ENCODE assay signal across 15 mouse cellular contexts in the genomic region with DNA sequence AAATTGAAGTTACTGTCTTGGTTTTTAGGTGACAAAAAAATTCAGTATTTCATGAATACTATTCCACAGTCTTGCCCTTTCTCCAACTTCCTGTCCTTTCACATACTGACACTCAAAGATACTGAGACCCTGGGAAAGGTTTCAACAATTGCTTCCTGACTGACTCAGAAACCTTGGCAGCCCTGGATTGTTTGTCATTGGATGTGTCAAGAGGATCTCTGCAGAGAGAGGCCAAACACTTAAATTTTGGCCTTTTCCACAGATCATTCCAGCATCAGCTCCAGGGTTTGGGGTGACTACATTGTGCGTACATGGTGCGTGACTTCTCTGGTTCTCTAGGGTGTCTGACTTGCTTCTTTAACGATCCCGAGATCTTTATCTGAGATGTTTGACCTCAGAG. TPM values are rescaled to one million over a fixed set of nuclear protein-coding genes. Genes with fewer than 3 reads are reported as not detected.
DNase-seq lines count a peak whose midpoint lies in the region; ATAC-seq and TF ChIP-seq lines count a peak whose summit lies in the region.
"Had no signal": no experiment of that assay in that cellular context is flagged by ENCODE, and none has a peak within 500 bp of the region (broad histone marks: within the 10 kb centered on the region; RNA-seq: fewer than 3 reads in every experiment).

No protein-coding gene starts in this region.

- peak overlapping the region; percentile 80 for H3K27ac ChIP-seq in heart, embryonic 13.5 days (replicated peaks)
- no peak overlapping the region for H3K27ac ChIP-seq in lung, postnatal 0 days (ENCODE audit: low read length)
- H3K27ac ChIP-seq: embryonic facial prominence, embryonic 10.5 days; midbrain, embryonic 13.5 days; neural tube, embryonic 12.5 days had no signal

- H3K4me3 ChIP-seq in heart, embryonic 13.5 days = no peak overlapping the region
- H3K4me3 ChIP-seq in lung, postnatal 0 days (ENCODE audit: low read depth, low read length) = no peak overlapping the region
- H3K4me3 ChIP-seq: embryonic facial prominence, embryonic 10.5 days; midbrain, embryonic 13.5 days; neural tube, embryonic 12.5 days had no signal

- peak; percentile 24 for DNase-seq in kidney, postnatal 10 days
- no peak for DNase-seq in kidney, postnatal 4 days
- DNase-seq in adrenal gland, postnatal 14 days = peak; percentile 75
- DNase-seq in lung, postnatal 0 days (ENCODE audit: low spot score) = peak; percentile 66
- DNase-seq in embryo, embryonic 11 days = no peak
- DNase-seq in right cerebral cortex, adult 2 months (ENCODE audit: low spot score in 2 of 2) = no peak
- no peak for DNase-seq in frontal cortex, postnatal 36 days (ENCODE audit: low spot score in 2 of 2)
- DNase-seq: cerebellum, adult 11-12 months; liver had no signal

- ATAC-seq in heart, embryonic 13.5 days (ENCODE audit: extremely low read depth, insufficient number of reproducible peaks, low FRiP score, low TSS enrichment) = no peak
- peak; percentile 48 for ATAC-seq in lung, postnatal 0 days
- ATAC-seq: forebrain, embryonic 16.5 days; hindbrain, embryonic 16.5 days; midbrain, embryonic 13.5 days had no signal

- TF ChIP-seq EP300 in lung, postnatal 0 days (IDR thresholded peaks at IDR 0.05) = peak; percentile 64

- TF ChIP-seq CTCF in lung, postnatal 0 days (IDR thresholded peaks at IDR 0.05) = no peak

- H3K27me3 ChIP-seq in heart, embryonic 13.5 days (replicated peaks) = no peaks in the 10 kb centered on the region
- H3K27me3 ChIP-seq in lung, postnatal 0 days (replicated peaks; ENCODE audit: insufficient read depth, low read length) = no peaks in the 10 kb centered on the region
- H3K27me3 ChIP-seq: neural tube, embryonic 12.5 days had no signal

- no peaks in the 10 kb centered on the region for H3K36me3 ChIP-seq in heart, embryonic 13.5 days
- no peaks in the 10 kb centered on the region for H3K36me3 ChIP-seq in lung, postnatal 0 days (ENCODE audit: insufficient read depth, low read length)
- H3K36me3 ChIP-seq: embryonic facial prominence, embryonic 10.5 days; midbrain, embryonic 13.5 days; neural tube, embryonic 12.5 days had no signal

- 56% methylated on average over 4 of the region's 4 CpGs for WGBS in heart, embryonic 13.5 days
- 16% methylated on average over 4 of the region's 4 CpGs for WGBS in lung, postnatal 0 days

- no peak overlapping the region for H3K4me2 ChIP-seq in heart, embryonic 13.5 days
- H3K4me2 ChIP-seq in lung, postnatal 0 days (replicated peaks; ENCODE audit: low read depth, low read length) = no peak overlapping the region
- H3K4me2 ChIP-seq: midbrain, embryonic 13.5 days; neural tube, embryonic 12.5 days had no signal

- peaks cover 27% of the 10 kb centered on the region for H3K4me1 ChIP-seq in heart, embryonic 13.5 days
- H3K4me1 ChIP-seq in lung, postnatal 0 days (ENCODE audit: insufficient read depth, low read depth, low read length) = no peaks in the 10 kb centered on the region
- H3K4me1 ChIP-seq: embryonic facial prominence, embryonic 10.5 days; midbrain, embryonic 13.5 days; neural tube, embryonic 12.5 days had no signal

- no peaks in the 10 kb centered on the region for H3K9me3 ChIP-seq in heart, embryonic 13.5 days
- H3K9me3 ChIP-seq in lung, postnatal 0 days (ENCODE audit: low read length) = no peaks in the 10 kb centered on the region
- H3K9me3 ChIP-seq: embryonic facial prominence, embryonic 10.5 days; midbrain, embryonic 13.5 days; neural tube, embryonic 12.5 days had no signal

- no peak overlapping the region for H3K9ac ChIP-seq in heart, embryonic 13.5 days
- no peak overlapping the region for H3K9ac ChIP-seq in lung, postnatal 0 days (replicated peaks; ENCODE audit: low read depth)
- H3K9ac ChIP-seq: midbrain, embryonic 13.5 days; neural tube, embryonic 12.5 days had no signal

RNA-seq across cellular contexts. Expression of a gene that starts 32.0 kb away (rescaled TPM):
- total RNA-seq in adrenal gland, postnatal 14 days (2021) = 111 and 113 TPM in 2 replicates
- 114 and 124 TPM in 2 replicates for polyA plus RNA-seq in heart, embryonic 13.5 days (2015; fragmentation: Nextera tagmentation; extraction: Ambion mirVana)
- 68.5 and 74.9 TPM in 2 replicates for polyA plus RNA-seq in lung, postnatal 0 days (2015; fragmentation: Nextera tagmentation; extraction: Ambion mirVana)

RNA-seq across cellular contexts. Expression of a gene that starts 48.2 kb away (rescaled TPM):
- total RNA-seq in adrenal gland, postnatal 14 days (2021) = 23.4 and 24.5 TPM in 2 replicates
- polyA plus RNA-seq in heart, embryonic 13.5 days (2015; fragmentation: Nextera tagmentation; extraction: Ambion mirVana) = 17.8 and 22.2 TPM in 2 replicates
- polyA plus RNA-seq in lung, postnatal 0 days (2015; fragmentation: Nextera tagmentation; extraction: Ambion mirVana) = 24.4 and 27.8 TPM in 2 replicates

RNA-seq across cellular contexts. Expression of a gene that starts 51.4 kb away (rescaled TPM):
- 26.4 and 28.9 TPM in 2 replicates for total RNA-seq in adrenal gland, postnatal 14 days (2021)
- 47.7 and 53.8 TPM in 2 replicates for polyA plus RNA-seq in heart, embryonic 13.5 days (2015; fragmentation: Nextera tagmentation; extraction: Ambion mirVana)
- polyA plus RNA-seq in lung, postnatal 0 days (2015; fragmentation: Nextera tagmentation; extraction: Ambion mirVana) = 29.4 and 30.7 TPM in 2 replicates

Comparison
In these comparisons a context has a peak if more than half of its experiments do, and no peak if none do; other contexts are left out.
1. DNase-seq: peak in kidney, postnatal 10 days (single experiment), adrenal gland, postnatal 14 days (single experiment) and lung, postnatal 0 days (single experiment); none in kidney, postnatal 4 days (0 of 2), embryo, embryonic 11 days (single experiment), right cerebral cortex, adult 2 months (0 of 2) and frontal cortex, postnatal 36 days (0 of 2).